Mouse (Mus musculus) embryonic facial prominence, embryonic 12.5 days (tissue): Measurements from ENCODE around the gene Psmd1. TPM values are rescaled to one million over a fixed set of nuclear protein-coding genes. Genes with fewer than 3 reads are reported as not detected.

Experiments
- ATAC-seq: fragments of 200-750 bp; cut with Nextera tagmentation; 2 replicates; pipeline ENCODE4 v1.8.0; 2017; ENCODE audit not compliant: insufficient number of reproducible peaks, insufficient read depth, low FRiP score, low TSS enrichment
- H3K27ac ChIP-seq: fragments of 300-500 bp; sonication (generic); 2 replicates; pipeline ENCODE4 v1.5.1; 2016; ENCODE audit warnings: mild to moderate bottlenecking
- H3K27me3 ChIP-seq: fragments of 300-500 bp; sonication (generic); 2 replicates; pipeline ENCODE4 v1.6.1; 2016; ENCODE audit warnings: mild to moderate bottlenecking, moderate library complexity
- H3K36me3 ChIP-seq: fragments of 300-500 bp; sonication (generic); 2 replicates; pipeline ENCODE4 v1.6.1; 2016; ENCODE audit warnings: mild to moderate bottlenecking
- H3K4me1 ChIP-seq: fragments of 300-500 bp; sonication (generic); 2 replicates; pipeline ENCODE4 v1.6.1; 2016
- H3K4me2 ChIP-seq: fragments of 300-500 bp; sonication (generic); replicated peaks from 2 replicates; pipeline ENCODE4 v1.6.1; 2016; ENCODE audit warnings: mild to moderate bottlenecking, moderate library complexity
- H3K4me3 ChIP-seq: fragments of 300-500 bp; sonication (generic); 2 replicates; pipeline ENCODE4 v1.5.1; 2016; ENCODE audit warnings: mild to moderate bottlenecking
- H3K9ac ChIP-seq: fragments of 300-500 bp; sonication (generic); 2 replicates; pipeline ENCODE4 v1.6.1; 2016; ENCODE audit warnings: mild to moderate bottlenecking, moderate library complexity
- H3K9me3 ChIP-seq: fragments of 300-500 bp; sonication (generic); 2 replicates; pipeline ENCODE4 v1.6.1; 2016; ENCODE audit warnings: mild to moderate bottlenecking, moderate library complexity
- WGBS: fragments of 180-500 bp; shearing (Covaris S2); methylation state at CpG from one replicate; pipeline ENCODE4 v1.1.7; 2016; 5-methylcytosine and 5-hydroxymethylcytosine counted together
- polyA plus RNA-seq: library from polyadenylated mRNA; unstranded; fragments of >200 nt; fragmentation: Nextera tagmentation; extraction: Ambion mirVana; gene quantifications from 2 replicates; pipeline ENCODE4 v1.2.1, GENCODE M21; 2016

Gene Psmd1
- polyA plus RNA-seq, 1 experiment from 2014 or later: 193 TPM

DNA sequence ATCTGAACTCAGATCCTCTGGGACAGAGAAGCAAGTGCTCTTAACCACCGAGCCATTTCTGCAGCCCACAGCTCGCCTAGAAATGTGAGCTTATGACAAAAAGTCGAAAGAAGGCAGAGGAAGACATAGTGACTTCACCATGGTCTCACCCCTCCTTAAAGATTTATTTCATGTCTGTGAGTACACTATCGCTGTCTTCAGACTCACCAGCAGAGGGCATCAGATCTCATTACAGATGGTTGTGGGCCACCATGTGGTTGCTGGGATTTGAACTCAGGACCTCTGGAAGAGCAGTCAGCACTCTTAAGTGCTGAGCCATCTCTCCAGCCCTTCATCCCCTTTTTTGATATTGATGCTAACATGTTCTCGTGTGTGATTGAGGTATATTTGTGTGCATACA is 110.4 kb downstream of the Psmd1 start:
- H3K9me3 ChIP-seq: no peaks in the 10 kb centered on the region
- no peak for ATAC-seq
- no peak overlapping the region for H3K9ac ChIP-seq
- WGBS: 88% methylated on average over 5 of the region's 5 CpGs
- no peaks in the 10 kb centered on the region for H3K4me1 ChIP-seq
- H3K36me3 ChIP-seq: peaks cover 36% of the 10 kb centered on the region
- no peak overlapping the region for H3K4me3 ChIP-seq
- H3K27ac ChIP-seq: no peak overlapping the region
- no peaks in the 10 kb centered on the region for H3K27me3 ChIP-seq
- H3K4me2 ChIP-seq: no peak overlapping the region

DNA sequence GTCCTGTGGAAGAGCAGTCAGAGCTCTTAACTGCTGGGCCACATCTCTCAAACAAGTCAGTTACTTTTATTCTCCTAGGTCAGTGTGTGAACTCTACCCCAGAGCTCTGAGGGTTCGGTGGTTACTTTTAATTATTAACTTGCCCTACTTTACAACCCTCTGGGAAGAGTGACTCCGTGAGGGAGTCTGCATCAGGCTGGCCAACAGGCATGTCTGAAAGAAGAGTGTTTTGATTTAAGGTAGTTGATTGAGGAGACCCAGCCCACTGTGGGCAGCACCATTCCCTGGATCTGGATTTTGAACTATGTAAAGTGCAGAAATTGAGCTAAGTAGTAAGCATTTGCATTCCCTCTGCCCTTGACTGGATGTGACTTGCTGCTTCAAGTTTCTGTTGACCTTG is 111.9 kb downstream of the Psmd1 start:
- Histone ChIP-seq H3K4me3 (no peak overlapping the region), H3K9ac (no peak overlapping the region), H3K27ac (no peak overlapping the region), H3K27me3 (no peaks in the 10 kb centered on the region), H3K36me3 (peaks cover 32% of the 10 kb centered on the region; the same call in 1 of the 2 replicates), H3K9me3 (no peaks in the 10 kb centered on the region), H3K4me2 (no peak overlapping the region), H3K4me1 (no peaks in the 10 kb centered on the region)
- ATAC-seq: no peak
- WGBS: 89% methylated on average over 2 of the region's 2 CpGs

DNA sequence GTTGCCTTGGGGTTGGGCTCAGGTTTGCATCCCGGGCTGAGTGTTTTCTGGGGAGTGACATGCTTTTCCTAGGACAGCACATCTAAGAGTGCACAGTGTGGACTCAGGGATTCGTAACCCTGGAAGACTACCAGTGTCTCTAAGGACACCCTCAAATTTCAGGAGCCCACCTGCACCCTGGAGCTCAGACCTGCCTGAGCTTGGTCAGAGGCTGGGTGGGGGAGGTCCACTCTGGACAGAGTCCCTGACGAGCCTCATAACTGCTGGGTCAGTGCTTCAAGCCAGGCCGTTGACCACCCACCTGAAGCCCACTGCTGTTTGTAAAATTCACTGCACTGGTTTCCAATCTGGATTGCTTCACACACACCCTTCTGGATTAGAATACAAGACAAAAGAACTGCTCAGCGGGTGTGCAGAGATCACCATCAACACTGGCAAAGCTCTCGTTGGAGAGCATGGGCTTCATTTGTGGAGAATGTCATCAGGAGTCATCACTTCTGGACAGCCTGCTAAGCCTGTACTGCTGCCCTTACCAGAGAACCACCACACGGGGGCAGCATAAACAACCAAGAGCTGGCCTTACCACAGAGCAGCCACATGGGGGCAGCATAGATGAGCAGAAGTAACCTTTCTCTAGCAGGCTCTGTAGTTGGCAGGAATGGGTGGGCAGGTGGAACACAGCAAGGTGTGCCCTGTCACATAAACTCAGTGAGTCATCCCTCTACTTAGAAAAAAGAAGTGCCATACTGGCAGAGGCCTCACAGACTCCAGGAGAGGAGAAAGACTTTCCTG is 114.5 kb downstream of the Psmd1 start:
- 47% methylated on average over 7 of the region's 7 CpGs for WGBS
- Histone ChIP-seq H3K27me3 (no peaks in the 10 kb centered on the region), H3K4me3 (no peak overlapping the region), H3K4me1 (no peaks in the 10 kb centered on the region), H3K9me3 (no peaks in the 10 kb centered on the region), H3K36me3 (peaks cover 20% of the 10 kb centered on the region; the same call in 1 of the 2 replicates), H3K4me2 (no peak overlapping the region), H3K27ac (no peak overlapping the region), H3K9ac (no peak overlapping the region)
- ATAC-seq: no peak

DNA sequence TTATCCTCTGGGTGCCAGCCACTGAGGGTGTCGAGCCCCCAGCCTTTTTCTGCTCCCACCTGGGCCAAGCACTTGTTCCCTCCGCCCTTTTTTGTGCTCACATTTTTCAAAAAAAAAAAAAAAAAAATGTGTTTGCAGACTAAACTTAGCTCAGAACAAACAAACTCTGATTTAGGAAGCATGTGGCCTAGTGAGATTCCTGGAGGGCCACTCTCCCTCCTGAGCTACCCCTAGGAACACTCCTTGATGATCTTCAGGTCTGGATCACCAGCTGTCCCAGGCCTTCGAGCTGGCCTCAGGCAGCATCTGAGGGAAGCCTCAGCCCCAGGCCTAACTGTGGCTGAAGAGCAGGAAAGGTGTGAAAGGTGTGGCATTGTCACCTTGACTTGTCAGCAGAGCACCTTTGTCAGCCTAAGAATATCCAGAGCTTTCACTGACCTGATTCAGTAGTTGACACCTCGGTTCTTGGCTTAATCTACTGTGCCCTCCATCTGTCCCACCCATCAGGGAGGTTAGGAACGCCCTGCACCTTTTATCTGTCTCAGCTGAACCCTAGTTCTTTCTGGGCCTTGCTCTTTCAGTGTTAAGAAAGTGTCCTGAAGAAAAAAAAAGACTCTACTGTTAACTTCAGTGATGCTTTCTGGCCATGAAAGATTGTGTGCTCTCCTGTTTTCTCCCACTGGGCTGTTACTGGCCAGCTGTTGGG is 118.0 kb downstream of the Psmd1 start:
- peaks cover 8% of the 10 kb centered on the region; the same call in 1 of the 2 replicates for H3K36me3 ChIP-seq
- ATAC-seq: no peak
- H3K4me2 ChIP-seq: no peak overlapping the region
- no peaks in the 10 kb centered on the region for H3K9me3 ChIP-seq
- H3K4me3 ChIP-seq: no peak overlapping the region
- 92% methylated on average over 5 of the region's 5 CpGs for WGBS
- H3K4me1 ChIP-seq: no peaks in the 10 kb centered on the region
- no peaks in the 10 kb centered on the region for H3K27me3 ChIP-seq
- no peak overlapping the region for H3K27ac ChIP-seq
- H3K9ac ChIP-seq: no peak overlapping the region

DNA sequence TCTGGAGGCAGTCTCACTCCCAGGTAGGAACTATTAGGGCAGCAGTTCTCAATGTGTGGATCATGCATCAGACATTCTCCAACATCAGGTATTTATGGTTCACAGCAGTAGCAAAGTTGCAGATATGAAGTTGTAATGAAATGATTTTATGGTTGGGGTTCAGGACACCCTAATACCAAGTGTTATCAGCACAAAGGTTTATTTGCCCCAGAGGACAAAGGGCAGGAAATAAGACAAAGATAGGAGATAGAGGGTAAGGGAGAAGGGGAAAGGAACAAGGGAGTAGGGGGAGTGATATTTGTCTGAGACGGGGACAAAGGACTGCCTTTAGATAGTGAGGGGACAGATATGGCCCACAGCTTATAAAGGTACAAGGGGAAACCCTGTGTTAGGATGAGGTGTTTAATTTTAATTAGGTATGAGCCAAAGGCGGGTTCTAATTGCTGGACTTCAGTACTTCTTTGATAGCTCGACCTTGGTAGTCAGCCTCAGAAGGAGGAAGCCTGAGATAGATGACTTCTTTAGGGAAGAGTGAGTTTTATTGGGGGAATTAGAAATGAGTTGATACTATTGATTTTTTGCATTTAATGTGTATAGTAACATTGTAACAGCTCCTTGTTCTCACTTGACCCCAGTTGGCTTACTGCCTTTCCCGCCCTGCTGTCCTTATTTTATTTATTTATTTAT is 119.5 kb downstream of the Psmd1 start:
- no peaks in the 10 kb centered on the region for H3K4me1 ChIP-seq
- H3K9me3 ChIP-seq: no peaks in the 10 kb centered on the region
- no peak overlapping the region for H3K27ac ChIP-seq
- no peak overlapping the region for H3K9ac ChIP-seq
- H3K4me2 ChIP-seq: no peak overlapping the region
- H3K4me3 ChIP-seq: no peak overlapping the region
- no peak for ATAC-seq
- no peaks in the 10 kb centered on the region for H3K27me3 ChIP-seq
- whole genome bisulfite sequencing: 84% methylated on average over 4 of the region's 4 CpGs
- peaks cover 12% of the 10 kb centered on the region; the same call in 1 of the 2 replicates for H3K36me3 ChIP-seq

DNA sequence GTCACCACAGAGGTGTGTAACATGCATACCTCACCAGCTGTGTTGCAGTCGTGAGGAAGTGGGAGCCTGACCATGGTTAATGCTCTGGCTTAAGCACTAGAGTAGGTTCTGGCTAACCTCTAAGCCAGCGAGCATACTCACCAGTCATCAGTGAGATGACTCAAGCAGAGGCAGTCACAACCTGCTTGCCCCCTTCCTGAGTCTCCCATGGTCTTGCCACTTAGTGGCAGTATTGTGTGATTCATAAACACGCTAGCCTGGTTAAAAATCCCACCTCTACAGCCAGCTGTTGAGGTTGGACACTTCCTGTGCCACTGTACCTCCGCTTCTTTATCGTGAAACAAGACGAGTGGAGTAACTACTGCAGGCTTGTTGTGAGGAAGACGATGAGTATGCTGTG is 122.6 kb downstream of the Psmd1 start:
- 83% methylated on average over 7 of the region's 7 CpGs for WGBS
- Histone ChIP-seq H3K4me2 (no peak overlapping the region), H3K4me1 (no peaks in the 10 kb centered on the region), H3K4me3 (no peak overlapping the region), H3K9ac (no peak overlapping the region), H3K27ac (no peak overlapping the region), H3K36me3 (peaks cover 23% of the 10 kb centered on the region), H3K9me3 (no peaks in the 10 kb centered on the region), H3K27me3 (no peaks in the 10 kb centered on the region)
- ATAC-seq: no peak

DNA sequence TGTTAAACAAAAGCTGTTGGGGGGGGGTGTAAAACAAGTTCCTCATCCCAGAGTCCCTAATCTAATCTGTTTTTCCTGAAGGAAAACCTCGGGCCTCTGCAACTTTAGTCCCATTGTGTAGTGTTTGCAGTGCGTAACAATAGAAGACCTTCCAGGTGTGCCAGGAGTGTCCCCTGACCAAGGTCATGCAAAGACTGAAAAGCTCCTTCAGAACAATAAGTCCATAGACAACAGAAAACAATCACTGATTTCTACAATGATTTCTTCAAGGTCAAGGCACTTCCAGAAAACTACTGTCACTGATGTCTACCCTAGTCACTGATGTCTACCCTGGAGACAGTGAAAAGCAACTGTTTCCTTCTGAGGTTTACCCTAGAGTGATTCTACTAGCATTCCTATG is 123.7 kb downstream of the Psmd1 start:
- H3K4me3 ChIP-seq: no peak overlapping the region
- no peak overlapping the region for H3K27ac ChIP-seq
- WGBS: 60% methylated on average over 2 of the region's 2 CpGs
- no peak overlapping the region for H3K4me2 ChIP-seq
- H3K9me3 ChIP-seq: no peaks in the 10 kb centered on the region
- H3K36me3 ChIP-seq: peaks cover 26% of the 10 kb centered on the region
- H3K27me3 ChIP-seq: no peaks in the 10 kb centered on the region
- H3K9ac ChIP-seq: no peak overlapping the region
- H3K4me1 ChIP-seq: no peaks in the 10 kb centered on the region
- no peak for ATAC-seq

DNA sequence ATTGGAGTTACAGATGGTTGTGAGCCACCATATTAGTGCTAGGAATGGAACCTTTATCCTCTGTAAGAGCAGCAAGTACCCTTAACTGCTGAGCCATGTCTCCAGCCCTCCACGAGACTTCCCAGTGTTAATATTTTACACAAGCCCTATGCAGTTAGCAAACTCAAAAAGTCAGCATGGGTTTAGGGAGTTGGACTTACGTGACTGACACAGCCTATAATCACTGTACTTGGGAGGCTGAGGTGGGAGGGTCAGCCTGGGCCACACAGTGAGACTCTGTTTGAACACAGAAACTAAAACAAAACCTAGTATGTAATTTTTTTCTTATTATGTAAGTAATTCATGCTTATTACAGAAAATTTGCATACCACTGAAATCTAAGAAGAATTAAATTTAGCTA is 124.1 kb downstream of the Psmd1 start:
- H3K9me3 ChIP-seq: no peaks in the 10 kb centered on the region
- H3K27ac ChIP-seq: no peak overlapping the region
- no peak for ATAC-seq
- no peak overlapping the region for H3K9ac ChIP-seq
- 76% methylated on average over 2 of the region's 2 CpGs for WGBS
- H3K27me3 ChIP-seq: no peaks in the 10 kb centered on the region
- H3K36me3 ChIP-seq: peaks cover 25% of the 10 kb centered on the region
- H3K4me1 ChIP-seq: no peaks in the 10 kb centered on the region
- H3K4me2 ChIP-seq: no peak overlapping the region
- H3K4me3 ChIP-seq: no peak overlapping the region

Other genes starting within 250 kb of the Psmd1 start
- 252 and 258 TPM in 2 replicates for gene Itm2c, start 170.1 kb upstream of the Psmd1 start, polyA plus RNA-seq
- gene 4933407L21Rik, start 135.9 kb upstream of the Psmd1 start, polyA plus RNA-seq: 0.22 and 0.29 TPM in 2 replicates
- gene Gpr55, start 103.4 kb upstream of the Psmd1 start, polyA plus RNA-seq: 0.08 TPM in 2 replicates
- gene Spata3, start 47.6 kb upstream of the Psmd1 start, polyA plus RNA-seq: not detected in 2 replicates
- gene 2810459M11Rik, start 18.5 kb upstream of the Psmd1 start, polyA plus RNA-seq: 0.34 and 0.40 TPM in 2 replicates
- 0.35 and 0.60 TPM in 2 replicates for gene Htr2b, start 47.6 kb downstream of the Psmd1 start, polyA plus RNA-seq
- 0.42 and 0.48 TPM in 2 replicates for gene Gm21972, start 69.2 kb downstream of the Psmd1 start, polyA plus RNA-seq
- 35.4 and 36.2 TPM in 2 replicates for gene Armc9, start 90.4 kb downstream of the Psmd1 start, polyA plus RNA-seq
- 6.1 and 6.6 TPM in 2 replicates for gene B3gnt7, start 238.4 kb downstream of the Psmd1 start, polyA plus RNA-seq